Mouse (Mus musculus) frontal cortex, postnatal 10 days (tissue): ENCODE data around the gene Eng.
A peak's percentile ranks its signal among the peaks of the same experiment; 100 is the strongest.

Experiments used
- DNase-seq, 2 experiments: peaks; one replicate each; pipeline ENCODE4 v3.0.0; 2022; ENCODE audit warnings: low spot score in 2 of 2, mixed read lengths in 1 of 2

Gene Eng

DNA sequence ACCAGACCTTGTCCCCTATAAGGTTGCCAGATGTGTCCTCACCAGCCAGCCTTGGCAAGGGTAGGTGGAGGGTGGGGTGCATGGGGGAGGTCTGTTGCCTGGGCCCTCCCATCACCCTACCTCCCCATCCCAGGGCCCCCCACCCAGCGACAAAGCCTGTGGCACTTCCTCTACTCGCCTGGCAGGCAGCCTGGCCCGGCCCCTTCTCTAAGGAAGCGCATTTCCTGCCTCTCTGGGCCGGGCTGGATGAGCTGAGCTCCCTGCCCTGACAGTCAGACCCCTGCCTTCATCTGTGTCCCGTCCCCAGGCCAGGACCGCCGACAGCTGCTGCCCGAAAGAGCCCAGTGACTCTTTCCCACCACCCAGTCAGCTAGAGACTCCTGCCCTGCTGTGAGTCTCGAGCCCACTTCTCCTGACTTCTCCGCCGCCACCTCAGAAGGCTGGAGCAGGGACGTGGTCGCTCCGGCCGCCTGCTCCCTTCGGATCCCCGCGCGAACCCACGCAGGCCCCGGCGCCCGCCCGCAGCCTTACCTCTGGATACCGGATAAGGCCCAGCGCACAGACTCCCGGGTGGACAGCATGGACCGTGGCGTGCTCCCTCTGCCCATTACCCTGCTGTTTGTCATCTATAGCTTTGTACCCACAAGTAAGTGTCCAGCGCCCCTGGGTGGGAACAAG lies at the start of gene Eng:
Gene Eng (plus strand): TSS at position 217 of the 678 bp plus-strand sequence.
- peak in 1 of 2 experiments; percentile 36 for DNase-seq

DNA sequence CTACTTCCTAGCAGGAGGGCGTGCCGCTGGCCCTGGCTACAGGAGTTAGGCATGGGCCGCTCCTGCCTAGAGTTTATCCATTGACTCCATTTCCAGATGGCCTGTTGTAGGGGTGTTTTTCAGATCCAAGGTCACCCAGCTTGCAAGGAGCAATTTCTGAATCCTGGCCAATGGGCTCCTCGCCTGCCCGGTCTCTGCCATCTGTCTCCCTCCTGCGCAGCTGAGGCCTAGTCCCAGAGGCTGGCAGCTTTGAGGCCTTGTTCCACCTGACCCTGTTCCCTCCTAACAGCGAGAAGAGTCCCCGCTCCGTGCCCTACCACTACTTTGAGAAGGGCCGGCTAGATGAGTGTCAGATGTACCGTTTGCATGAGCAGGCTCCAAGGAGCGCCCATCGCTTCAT lies 49.7 kb upstream of the Eng start:
- DNase-seq = no peak

DNA sequence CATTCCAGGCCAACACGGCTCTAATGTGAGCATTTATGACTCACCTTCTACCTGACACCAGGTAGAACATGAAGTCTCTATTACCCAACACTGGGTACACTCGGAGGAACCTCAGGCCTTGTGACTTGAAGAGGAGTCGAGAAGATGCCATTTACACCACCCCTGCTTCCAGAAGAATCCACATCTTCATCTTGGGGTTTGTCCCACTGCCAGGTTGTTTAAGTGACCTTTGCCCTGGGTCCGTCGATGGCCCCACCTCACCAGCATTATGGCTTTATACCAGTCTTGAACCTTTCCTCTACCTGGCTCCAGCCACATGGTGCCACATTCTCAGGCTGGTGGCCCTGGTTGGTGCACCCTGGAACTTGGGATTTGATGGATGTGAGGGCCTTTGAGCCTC lies 49.1 kb upstream of the Eng start:
- DNase-seq = no peak

DNA sequence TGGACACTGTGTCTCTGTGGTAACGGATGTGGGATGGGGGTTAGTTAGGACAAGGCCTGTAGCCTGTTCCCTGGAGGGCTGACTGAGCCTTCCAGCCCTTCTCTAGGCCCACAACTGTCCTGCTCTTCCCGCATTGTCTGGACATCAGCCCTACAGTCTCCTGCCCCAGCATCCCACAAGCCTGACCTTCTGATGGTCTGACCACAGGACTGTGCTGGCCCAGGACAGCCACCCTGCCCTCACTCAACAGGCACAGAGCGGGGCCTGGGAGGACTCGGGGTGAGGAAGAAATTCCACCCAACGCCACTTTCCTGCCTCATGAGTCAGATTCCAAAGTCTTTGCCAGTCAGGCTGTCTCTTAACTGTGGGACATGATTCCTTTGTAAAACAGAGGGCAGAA lies 48.7 kb upstream of the Eng start:
- DNase-seq = no peak

DNA sequence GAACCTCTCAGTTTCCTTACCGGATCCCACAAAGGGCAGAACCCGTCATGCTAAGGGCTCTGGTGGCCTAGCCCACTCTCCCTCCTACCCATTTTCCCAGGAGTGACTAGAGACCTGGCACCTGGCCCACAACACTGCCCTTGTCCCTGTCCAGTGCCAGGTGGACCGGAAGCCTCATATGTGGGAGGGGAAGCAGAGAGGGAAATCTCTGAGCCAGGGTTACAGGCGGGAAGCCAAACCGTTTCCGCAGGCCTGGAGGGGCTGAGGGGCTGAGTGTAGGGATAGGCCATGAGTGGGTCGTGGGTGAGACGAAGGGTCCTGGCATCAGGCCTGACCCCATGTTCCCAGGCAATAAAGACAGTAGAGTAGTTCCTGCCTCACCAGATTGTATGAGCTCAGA lies 47.9 kb upstream of the Eng start:
- DNase-seq = no peak

DNA sequence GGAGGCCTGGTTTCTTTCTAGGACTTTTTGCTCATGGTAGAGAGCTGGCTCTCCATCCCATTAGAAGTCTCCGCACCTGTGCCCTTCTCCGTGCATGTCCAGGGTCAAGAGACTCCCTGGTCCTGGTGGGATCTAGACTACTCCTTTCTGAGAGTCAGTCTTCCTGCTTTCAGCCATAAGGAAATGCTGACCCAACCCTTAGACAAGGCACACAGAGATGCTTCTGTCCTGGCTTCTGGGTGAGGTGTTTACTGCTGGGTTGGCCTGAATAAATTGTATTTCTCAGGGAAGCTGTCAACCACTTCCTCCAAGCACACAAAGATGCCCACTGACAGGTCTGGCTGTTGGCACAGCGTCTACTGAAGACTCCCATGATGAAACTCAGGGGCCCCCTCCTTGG lies 47.0 kb upstream of the Eng start, which contains the start of gene St6galnac6:
Gene St6galnac6 (plus strand): TSS at position 301 of the 400 bp plus-strand sequence.
- no peak for DNase-seq

DNA sequence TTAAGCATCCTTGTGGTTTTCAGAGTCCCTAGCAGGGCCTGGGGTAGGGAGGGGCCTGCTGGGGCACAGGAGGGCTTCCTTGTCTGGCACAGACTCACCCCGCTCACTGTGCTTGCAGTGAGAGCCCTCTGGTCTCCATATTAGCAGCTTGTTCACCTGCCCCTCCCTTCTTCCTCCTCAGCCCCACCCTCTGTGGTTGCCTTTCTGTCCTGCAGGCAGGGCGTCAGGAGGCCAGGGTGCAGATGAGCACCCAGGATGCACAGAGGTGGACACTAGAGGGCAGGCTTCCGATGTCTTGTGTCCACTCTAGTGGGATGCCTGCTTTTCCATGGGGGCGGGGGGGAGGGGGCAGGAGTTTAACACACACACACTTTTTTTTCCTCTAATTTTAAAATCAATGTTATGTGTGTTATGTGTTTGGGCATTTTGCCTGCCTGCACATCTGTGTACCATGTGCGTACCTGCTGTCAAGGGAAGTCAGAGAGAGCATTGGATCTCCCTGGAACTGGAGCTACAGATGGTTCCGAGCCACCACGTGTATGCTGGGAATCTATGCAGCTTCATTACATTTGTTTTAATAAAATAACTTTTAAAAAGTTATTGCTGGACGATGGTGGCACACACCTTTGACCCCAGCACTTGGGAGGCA lies 44.9 kb upstream of the Eng start:
- DNase-seq = no peak

DNA sequence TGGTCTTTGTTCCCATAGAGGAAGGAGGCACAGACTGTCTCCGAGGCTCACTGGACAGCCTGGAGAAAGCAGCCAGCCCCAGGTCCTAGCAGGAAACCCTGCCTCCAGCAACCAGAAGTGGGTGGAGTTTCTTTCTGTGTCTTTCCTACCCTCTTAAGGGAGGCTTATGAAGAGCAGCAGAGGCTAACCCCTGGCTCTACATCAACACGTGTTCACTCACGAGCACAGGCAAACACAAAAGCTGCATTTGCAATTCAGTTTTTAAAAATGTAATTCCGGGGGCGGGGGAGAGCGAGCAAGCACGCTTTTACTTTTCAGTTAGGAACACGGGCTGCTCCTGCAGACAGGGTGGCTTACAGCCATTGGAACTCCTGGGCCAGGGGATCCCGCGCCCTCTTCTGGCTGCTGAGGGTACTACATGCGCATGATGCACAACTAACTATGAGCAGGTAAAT lies 43.8 kb upstream of the Eng start:
- DNase-seq = peak; percentile 78 to 85

DNA sequence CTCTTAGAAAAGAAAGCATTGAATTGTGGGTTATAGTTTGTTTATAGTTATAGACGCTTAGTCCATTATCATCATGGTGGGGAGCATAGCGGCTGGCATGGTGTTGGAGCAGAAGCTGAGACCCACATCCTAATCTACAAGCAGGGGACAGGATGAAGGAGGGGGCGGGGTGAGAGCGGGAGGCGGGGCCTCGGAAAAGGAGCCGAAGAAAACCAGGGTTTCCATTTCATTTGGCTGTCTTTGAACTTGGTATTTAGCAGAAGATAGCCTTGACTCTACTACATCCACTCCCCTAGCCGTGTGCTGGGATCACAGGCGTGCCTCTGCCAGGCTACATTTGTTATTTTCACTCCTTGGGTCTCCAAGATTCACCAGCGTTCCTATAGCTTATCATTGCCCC lies 41.8 kb upstream of the Eng start:
- no peak for DNase-seq

DNA sequence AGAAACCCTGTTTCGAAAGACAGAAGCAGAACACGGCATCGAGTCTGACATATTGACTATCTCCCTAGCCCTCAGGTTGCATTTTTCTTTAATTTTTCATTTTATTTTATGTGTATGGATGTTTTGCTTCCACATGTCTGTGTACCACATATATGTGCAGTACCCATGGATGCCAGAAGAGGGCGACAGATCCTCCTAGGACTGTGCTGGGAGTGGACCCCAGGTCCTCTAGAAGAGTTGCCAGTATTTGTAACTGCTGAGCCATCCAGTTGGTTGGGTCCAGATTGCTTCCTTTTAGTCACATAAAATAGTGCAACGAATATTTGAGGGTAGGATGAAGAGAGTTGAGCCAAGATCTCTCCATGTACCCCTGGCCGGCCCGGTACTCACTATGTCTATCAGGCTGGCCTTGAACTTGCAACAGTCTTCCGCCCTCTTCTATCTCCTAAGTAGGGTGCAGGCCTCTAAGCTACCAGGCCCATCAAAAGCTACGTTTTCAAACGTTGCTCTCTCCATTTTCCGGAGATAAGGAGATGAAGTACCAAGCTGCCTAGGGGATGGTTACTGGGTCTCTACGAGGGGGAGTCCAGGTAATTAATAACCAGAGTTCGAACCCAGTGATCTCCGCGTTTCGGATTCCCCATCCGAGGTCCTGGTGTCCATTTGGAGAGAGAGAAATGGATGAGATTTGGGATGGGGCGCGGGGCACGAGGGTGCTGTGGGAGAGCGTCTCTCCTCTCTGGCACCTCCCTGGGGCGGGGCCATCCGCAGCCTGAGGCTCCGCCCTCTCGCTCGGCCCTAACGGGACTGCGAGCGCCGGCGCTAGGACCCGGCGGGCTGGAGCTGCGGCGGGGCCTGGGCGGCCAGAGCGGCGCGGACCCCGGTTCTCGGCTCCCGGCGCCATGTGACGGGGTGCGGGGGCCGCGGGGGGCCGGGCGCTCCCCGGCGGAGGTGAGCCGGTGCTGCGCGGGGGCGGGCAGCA lies 39.9 kb upstream of the Eng start:
- DNase-seq = peak; percentile 78 to 81

DNA sequence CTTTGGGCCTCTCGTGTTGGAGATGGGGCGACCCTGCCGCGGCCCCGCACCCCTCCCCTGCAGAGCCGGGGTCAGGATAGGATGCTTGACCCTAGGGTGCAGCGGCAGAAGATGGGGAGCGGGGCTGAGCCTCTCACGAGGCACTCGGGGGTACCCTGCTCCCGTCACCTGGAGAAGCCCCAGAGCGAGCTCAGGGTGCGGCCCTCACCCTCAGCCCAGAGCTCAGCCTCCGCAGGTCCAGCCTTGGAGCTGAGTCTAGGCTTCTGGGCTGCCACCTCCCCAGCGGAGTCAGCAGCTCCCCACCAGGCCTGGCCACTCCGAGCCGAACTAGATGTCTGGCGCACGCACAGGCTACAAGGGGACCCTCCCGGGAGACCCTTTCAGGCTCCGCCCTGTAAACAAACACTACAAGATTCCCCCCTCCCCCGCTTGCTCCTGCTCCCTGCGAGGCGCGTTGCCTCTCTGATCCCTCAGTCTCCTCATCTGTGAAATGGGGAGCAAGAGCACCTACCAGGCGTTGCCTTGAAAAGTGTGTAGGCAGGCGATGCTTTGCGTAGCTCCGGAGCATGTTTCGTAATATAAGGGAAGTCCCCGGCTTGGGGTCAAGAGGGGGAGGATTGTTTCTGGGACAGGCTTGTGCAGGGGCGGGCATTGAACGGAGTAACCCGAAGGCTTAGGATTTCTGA lies 39.0 kb upstream of the Eng start:
- no peak for DNase-seq

DNA sequence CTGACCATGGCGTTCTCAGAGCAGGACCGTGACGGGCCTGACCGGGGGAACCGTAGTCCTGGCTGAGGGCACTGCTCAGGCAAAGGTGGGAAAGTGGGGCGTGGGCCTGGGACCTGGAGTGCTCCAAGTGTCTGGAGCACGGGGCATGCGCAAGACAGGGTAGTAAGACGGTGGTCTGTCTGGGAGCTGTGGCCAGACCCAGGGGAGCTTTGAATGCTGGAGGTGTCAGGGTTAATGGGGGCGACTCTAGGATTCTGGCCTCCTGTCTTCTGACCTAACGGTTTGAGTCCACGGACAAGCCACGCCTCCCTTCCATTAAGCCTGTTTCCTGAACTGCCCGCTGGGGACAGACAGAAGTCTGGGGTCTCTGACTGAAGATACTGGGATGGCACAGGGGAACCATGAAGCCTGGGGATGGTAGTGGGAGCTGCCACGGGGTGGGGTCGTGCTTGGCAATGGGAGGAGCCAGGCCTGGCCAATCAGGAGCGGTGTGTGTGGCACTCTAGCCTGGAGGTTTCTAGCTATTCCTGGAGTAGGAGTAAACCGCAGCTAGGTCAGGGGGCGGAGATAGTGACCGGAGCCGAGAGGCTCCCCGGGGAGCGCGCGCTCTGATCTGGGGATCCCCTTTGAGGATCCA lies 38.1 kb upstream of the Eng start:
- no peak for DNase-seq

DNA sequence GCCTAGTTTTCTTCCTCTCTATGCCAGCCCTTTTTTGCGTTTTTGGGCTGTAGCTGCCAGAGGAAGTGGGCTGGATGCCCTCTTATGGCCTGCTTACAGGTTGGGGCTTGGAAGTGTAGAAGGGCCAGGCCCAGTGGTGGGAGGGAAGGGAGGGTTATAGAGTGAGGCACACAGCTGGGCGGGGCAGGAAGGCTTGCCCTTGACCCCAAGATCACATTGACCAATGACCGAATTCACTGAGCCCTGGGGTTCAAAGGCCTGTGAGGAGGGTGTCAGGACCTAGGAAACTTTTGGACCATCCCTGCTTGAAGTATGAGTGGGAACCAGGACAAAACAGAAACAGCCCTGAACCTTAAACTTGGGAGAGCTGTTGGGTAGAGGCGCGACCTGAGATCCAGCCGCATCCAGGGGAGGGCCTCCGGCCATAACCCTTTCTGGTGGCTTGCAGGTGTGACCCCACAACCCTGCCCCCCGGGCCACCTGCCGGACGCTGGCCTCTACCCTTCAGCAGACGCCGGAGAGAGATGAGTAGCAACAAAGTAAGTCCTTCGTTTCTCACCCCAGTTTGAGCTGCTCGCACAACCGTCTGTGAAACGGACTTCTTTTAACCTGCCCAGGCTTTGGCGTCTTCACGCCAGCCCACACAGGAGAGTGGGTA lies 37.5 kb upstream of the Eng start:
- DNase-seq = no peak

DNA sequence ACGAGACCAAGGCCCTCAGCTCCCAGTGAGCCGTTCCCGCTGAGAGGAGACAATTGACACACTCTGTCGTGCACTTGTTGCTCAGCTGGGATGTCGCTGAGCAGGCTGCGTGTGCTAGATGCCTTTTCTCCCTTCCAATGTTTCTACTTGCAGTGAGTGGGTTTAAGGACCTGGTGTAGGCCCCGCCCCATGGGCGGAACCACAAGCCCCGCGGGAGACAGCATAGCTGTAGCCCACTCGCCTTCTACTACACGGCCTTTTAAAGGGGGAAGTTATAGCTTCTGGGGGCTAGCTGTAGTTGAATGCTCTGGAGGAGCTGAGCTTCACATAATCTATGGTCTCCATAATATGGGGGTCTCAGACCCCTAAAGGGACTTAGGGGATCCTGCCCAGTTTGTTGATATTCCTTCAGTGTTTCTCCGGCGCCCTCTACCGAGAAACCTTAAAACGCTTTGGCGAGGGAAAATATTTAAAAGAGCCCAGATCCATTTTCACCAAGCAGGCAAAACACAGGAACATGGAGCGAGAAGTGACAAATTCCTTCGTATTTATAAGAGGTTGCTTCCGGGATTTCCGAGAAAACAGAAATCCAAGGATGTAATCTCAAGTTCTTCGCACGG lies 35.7 kb upstream of the Eng start:
- DNase-seq = no peak

DNA sequence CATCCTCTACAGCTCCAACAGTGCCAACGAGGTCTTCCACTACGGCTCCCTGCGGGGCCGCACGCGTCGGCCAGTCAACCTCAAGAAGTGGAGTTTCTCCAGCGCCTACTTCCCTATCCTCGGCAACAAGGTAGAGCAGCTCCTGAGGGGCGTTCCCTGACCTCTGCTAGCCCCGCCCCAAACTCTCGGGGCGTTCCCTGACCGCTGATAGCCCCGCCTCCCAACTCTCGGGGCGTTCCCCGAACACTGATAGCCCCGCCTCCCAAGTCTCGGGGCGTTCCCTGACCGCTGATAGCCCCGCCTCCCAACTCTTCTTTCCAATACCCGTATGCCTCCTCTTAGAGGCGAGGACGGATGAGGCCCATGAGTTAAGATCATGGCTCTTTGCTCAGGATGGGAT lies 34.1 kb upstream of the Eng start:
- DNase-seq = no peak

DNA sequence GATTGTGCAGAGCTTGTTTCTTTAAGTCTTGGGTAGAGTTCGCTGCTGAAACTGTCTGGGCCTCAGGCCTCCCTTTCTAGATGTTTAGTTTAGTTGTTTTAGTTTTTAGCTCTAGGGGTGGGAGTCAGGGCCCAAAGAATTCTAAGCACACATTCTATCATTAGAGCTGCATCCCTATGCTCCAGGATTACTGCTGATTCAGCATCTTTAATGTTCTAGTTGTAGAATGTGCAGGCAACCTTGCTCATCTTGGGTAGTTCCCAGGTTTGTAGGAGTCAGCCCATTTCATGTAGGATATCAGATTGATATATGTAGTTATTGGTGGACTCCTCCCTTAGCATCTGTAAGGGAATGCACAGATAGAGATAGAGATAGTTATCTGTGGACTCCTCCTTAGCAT lies 29.3 kb upstream of the Eng start:
- no peak for DNase-seq

DNA sequence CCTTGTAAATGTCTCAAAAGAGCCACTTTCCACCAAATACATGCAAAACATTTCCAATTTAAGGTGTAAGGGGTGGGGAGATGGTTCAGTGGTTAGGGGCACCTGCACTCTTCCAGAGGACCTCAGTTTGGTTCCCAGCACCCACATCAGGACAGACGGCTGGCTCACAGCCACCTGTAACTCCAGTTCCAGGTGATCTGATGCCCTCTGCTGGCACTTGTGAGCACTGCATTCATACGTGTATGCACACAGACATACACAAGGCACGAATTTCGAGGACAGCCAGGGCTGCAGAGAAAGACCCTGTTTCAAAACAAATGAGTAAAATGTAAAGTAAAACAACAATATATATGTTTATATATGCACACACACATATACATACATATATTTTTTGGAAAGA lies 28.8 kb upstream of the Eng start:
- DNase-seq = no peak

DNA sequence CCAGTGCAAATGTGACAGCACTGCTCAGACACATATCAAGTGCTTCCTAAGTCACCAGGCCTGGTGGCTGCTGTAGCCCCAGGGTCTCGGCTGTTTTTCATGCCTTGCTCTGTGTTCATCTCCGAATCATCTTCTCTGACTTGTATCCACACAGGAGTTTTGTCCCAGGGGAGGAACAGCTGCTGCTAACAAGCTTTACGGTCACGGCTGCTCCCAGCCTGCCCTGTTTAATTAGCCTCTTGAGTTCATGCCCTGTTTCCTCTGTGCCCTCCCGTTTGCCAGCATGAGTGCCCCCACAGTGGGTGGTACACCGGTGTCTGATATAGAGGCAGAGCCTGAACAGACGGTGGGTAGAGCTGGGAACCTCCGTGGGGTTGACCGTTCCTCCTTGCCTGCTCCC lies 28.3 kb upstream of the Eng start:
- DNase-seq = no peak

DNA sequence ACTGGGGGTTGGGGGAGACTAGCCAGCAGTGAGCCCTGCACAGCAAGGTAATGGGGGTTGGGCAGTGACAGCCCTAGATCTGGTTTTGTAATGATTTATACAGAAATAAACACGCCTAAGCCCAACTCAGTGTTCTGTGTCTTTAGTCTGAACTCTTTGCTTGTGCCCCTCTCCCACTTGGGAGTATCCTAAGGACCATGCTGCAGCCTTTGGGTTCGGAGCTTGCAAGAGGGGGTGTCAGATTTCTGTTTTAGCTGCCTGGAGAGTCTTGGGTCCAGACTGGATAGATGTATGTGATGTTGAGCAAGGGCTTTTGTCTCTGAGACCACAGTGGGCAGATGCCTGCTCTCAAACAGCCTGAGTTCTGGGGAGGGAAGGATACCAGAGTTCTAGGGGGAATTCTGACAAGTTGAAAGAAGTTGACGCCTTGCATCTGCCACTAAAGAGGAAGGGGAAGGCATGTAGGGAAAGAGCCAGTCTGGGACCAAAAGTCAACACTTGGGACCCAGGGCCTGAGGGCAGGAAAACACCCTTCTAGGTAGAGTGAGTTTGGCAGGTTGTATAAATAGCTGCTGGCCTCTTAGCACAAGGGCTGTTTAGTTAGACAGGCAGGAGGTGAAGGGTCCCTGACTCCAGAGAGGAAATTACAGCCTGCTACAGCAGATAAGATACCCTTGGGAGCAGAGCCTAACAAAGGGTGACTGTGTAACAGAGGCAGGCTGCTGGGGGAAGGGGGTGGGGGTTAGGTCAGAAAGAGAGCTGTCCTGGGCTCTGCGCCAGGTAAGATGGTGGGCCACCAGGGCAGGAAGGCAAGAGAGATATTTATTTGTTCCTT lies 25.5 kb upstream of the Eng start:
- DNase-seq = no peak

DNA sequence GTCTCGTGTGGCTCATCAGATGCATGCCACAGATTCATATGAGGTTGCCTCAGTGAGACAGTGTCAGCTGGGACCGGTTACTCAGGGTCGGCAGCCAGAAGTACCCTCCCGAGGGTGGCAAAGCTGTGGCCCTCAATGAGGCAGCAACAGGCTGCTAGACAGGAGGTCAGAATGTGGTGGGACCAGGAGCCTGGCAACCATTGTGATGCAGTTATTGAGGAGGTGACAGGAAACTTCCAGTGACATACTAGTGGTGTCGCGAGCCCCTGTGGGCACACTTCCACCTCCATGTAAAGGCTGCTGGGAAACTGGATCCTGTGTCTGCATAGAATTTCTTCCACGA lies 24.9 kb upstream of the Eng start, which contains the start of gene Ak1:
Gene Ak1 (plus strand): TSS at position 242 of the 343 bp plus-strand sequence.
- DNase-seq = no peak
